Mouse (Mus musculus): ENCODE measurements around the gene Cflar. TPM values are rescaled to one million over a fixed set of nuclear protein-coding genes. Genes with fewer than 3 reads are reported as not detected.

Cflar gene
- polyA plus RNA-seq, 1 experiment from 2014 or later: 32.6 TPM

DNA sequence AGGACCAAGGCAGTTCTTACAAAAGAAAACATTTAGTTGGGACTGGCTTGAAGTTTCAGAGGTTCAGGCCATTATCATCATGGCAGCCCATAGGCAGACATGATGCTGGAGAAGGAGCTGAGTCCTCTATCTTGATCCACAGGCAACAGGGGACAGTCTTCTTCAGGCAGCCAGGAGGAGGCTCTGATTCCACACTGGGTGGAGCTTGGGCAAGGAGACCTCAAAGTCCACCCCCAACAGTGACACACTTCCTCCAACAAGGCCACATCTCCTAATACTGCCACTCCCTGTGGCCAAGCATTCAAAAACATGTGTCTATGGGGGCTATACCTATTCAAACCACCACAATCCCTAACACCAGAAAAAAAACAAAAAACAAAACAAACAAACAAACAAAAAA, 62.0 kb downstream of the Cflar start:
- ATAC-seq (replicated peaks; ENCODE audit: insufficient number of reproducible peaks, low FRiP score, low TSS enrichment): no peak
- Histone ChIP-seq H3K9ac (ENCODE audit: low read depth, low read length) (no peak overlapping the region), H3K27ac (ENCODE audit: low read depth, low read length) (no peak overlapping the region), H3K9me3 (replicated peaks; ENCODE audit: control insufficient read depth, low read length) (no peaks in the 10 kb centered on the region), H3K4me2 (no peak overlapping the region), H3K4me1 (ENCODE audit: control insufficient read depth, insufficient read depth, low read length) (no peaks in the 10 kb centered on the region), H3K36me3 (ENCODE audit: control insufficient read depth, insufficient read depth, low read length) (no peaks in the 10 kb centered on the region), H3K4me3 (ENCODE audit: low read depth, low read length) (no peak overlapping the region), H3K27me3 (ENCODE audit: control insufficient read depth, insufficient read depth, low read length) (no peaks in the 10 kb centered on the region)

DNA sequence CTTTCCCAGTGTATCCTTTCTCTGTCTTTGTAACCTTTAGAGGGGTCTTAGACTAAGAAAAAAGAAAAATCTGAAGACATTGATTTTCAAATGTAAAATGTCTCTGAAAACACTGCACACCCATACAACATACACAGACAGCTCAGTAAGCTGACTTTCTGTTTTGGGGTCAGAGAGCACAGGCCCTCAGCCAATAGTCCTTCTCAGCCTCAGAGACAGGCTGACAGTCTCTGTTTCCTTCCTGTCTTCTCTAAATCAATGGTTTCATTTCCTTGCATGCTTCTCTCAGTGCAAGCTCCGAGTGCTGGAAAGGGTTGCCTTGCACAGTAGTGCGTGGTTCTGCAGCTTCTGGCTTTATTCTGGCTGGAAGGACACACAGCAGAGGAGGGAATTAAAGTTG, 62.6 kb downstream of the Cflar start:
- H3K9ac ChIP-seq (ENCODE audit: low read depth, low read length): no peak overlapping the region
- H3K4me2 ChIP-seq: no peak overlapping the region
- no peak overlapping the region for H3K27ac ChIP-seq (ENCODE audit: low read depth, low read length)
- H3K4me3 ChIP-seq (ENCODE audit: low read depth, low read length): no peak overlapping the region
- 58% methylated on average over 2 of the region's 2 CpGs for WGBS (ENCODE audit: insufficient replicate concordance)
- no peaks in the 10 kb centered on the region for H3K9me3 ChIP-seq (replicated peaks; ENCODE audit: control insufficient read depth, low read length)
- no peak for ATAC-seq (replicated peaks; ENCODE audit: insufficient number of reproducible peaks, low FRiP score, low TSS enrichment)
- H3K36me3 ChIP-seq (ENCODE audit: control insufficient read depth, insufficient read depth, low read length): no peaks in the 10 kb centered on the region
- no peaks in the 10 kb centered on the region for H3K4me1 ChIP-seq (ENCODE audit: control insufficient read depth, insufficient read depth, low read length)
- no peaks in the 10 kb centered on the region for H3K27me3 ChIP-seq (ENCODE audit: control insufficient read depth, insufficient read depth, low read length)

DNA sequence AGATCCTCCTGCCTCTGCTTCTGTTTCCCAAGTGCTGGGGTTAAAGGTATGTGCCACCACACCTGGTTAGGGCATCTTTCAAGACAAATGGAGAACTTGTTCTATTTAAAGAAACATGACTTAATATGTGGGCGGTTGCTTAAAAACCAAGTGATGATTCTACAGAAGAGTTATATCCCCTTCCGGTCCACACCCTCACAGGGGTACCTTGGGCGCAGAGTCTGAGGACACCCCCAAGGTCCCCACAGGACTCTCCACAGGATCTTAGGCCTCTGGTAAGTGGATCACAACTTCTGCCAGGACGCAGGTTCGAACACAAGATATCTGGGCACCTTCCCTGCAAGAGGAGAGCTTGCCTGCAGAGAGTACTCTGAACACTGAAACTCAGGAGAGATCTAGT, 64.1 kb downstream of the Cflar start:
- H3K9ac ChIP-seq (ENCODE audit: low read depth, low read length): no peak overlapping the region
- no peaks in the 10 kb centered on the region for H3K27me3 ChIP-seq (ENCODE audit: control insufficient read depth, insufficient read depth, low read length)
- no peak overlapping the region for H3K4me3 ChIP-seq (ENCODE audit: low read depth, low read length)
- H3K4me1 ChIP-seq (ENCODE audit: control insufficient read depth, insufficient read depth, low read length): no peaks in the 10 kb centered on the region
- H3K27ac ChIP-seq (ENCODE audit: low read depth, low read length): no peak overlapping the region
- ATAC-seq (replicated peaks; ENCODE audit: insufficient number of reproducible peaks, low FRiP score, low TSS enrichment): no peak
- H3K9me3 ChIP-seq (replicated peaks; ENCODE audit: control insufficient read depth, low read length): no peaks in the 10 kb centered on the region
- H3K4me2 ChIP-seq: no peak overlapping the region
- WGBS (ENCODE audit: insufficient replicate concordance): 89% methylated on average over 5 of the region's 5 CpGs
- no peaks in the 10 kb centered on the region for H3K36me3 ChIP-seq (ENCODE audit: control insufficient read depth, insufficient read depth, low read length)

DNA sequence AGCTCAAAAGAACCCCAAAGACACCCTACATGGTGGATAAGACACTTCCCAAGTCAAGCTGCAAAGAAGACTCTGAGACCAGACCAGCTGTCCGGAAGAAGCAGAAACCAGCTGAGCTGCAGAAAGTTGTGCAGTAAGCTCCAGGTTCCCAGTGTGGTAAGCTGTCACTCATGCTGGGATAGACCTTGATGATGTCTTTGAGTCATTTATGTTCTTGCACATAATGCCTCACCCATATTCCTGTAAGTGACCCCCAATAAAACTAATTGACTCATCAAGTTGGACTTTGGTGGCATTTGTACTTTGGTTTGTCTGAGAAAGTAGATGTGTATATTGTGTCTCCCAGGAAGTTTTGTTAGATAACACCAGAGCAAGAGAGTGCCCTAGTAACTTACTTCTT, 66.3 kb downstream of the Cflar start:
- Histone ChIP-seq H3K36me3 (ENCODE audit: control insufficient read depth, insufficient read depth, low read length) (no peaks in the 10 kb centered on the region), H3K27ac (ENCODE audit: low read depth, low read length) (no peak overlapping the region), H3K27me3 (ENCODE audit: control insufficient read depth, insufficient read depth, low read length) (no peaks in the 10 kb centered on the region), H3K9me3 (replicated peaks; ENCODE audit: control insufficient read depth, low read length) (no peaks in the 10 kb centered on the region), H3K4me2 (no peak overlapping the region), H3K9ac (ENCODE audit: low read depth, low read length) (no peak overlapping the region), H3K4me3 (ENCODE audit: low read depth, low read length) (no peak overlapping the region), H3K4me1 (ENCODE audit: control insufficient read depth, insufficient read depth, low read length) (no peaks in the 10 kb centered on the region)
- no peak for ATAC-seq (replicated peaks; ENCODE audit: insufficient number of reproducible peaks, low FRiP score, low TSS enrichment)
- WGBS (ENCODE audit: insufficient replicate concordance): 87% methylated on average over 1 of the region's 1 CpGs

DNA sequence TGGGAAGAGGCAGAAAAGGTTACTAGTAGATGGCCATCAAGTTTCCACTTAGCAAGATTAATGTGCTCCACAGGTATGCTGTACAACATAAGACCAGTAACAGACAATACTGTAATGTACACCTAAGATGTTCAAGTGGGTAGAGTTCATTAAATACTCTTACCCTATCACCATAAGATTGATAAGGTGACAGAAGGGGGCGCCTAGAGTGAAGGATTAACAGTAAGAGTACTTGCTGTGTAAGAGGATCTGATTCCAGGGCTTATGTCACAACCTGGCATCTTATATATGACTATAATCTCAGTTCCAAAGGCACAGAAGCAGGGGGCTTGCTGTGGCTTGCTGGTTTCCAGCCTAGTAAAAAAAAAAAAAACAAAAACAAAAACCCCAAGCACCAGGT, 66.9 kb downstream of the Cflar start:
- 32% methylated on average over 1 of the region's 1 CpGs for WGBS (ENCODE audit: insufficient replicate concordance)
- Histone ChIP-seq H3K4me2 (no peak overlapping the region), H3K9ac (ENCODE audit: low read depth, low read length) (no peak overlapping the region), H3K4me1 (ENCODE audit: control insufficient read depth, insufficient read depth, low read length) (no peaks in the 10 kb centered on the region), H3K9me3 (replicated peaks; ENCODE audit: control insufficient read depth, low read length) (no peaks in the 10 kb centered on the region), H3K4me3 (ENCODE audit: low read depth, low read length) (no peak overlapping the region), H3K27ac (ENCODE audit: low read depth, low read length) (no peak overlapping the region), H3K36me3 (ENCODE audit: control insufficient read depth, insufficient read depth, low read length) (no peaks in the 10 kb centered on the region), H3K27me3 (ENCODE audit: control insufficient read depth, insufficient read depth, low read length) (no peaks in the 10 kb centered on the region)
- ATAC-seq (replicated peaks; ENCODE audit: insufficient number of reproducible peaks, low FRiP score, low TSS enrichment): no peak

DNA sequence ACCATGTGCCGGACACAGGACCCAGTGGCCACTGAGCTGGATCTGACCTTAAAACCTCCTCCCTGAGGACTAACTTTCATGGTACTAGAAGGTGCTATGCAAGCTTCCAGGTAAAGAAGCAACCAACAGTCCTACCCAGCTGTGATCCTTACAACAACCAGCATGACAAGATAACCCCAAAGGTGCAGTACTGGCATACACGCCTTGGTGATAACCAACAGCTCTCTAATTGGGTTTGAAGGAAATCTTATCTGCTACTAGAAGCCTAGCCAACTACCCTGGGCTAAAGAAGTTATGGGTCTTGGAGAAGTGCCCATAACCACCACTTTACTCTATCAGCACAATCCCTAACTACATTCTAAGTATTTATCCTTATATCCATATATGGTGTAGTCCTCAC, 75.0 kb downstream of the Cflar start:
- Histone ChIP-seq H3K9ac (ENCODE audit: low read depth, low read length) (no peak overlapping the region), H3K4me1 (ENCODE audit: control insufficient read depth, insufficient read depth, low read length) (no peaks in the 10 kb centered on the region), H3K9me3 (replicated peaks; ENCODE audit: control insufficient read depth, low read length) (no peaks in the 10 kb centered on the region), H3K4me3 (ENCODE audit: low read depth, low read length) (no peak overlapping the region), H3K4me2 (no peak overlapping the region), H3K27ac (ENCODE audit: low read depth, low read length) (no peak overlapping the region), H3K36me3 (ENCODE audit: control insufficient read depth, insufficient read depth, low read length) (no peaks in the 10 kb centered on the region), H3K27me3 (ENCODE audit: control insufficient read depth, insufficient read depth, low read length) (no peaks in the 10 kb centered on the region)
- ATAC-seq (replicated peaks; ENCODE audit: insufficient number of reproducible peaks, low FRiP score, low TSS enrichment): no peak
- WGBS (ENCODE audit: insufficient replicate concordance): 79% methylated on average over 2 of the region's 2 CpGs

DNA sequence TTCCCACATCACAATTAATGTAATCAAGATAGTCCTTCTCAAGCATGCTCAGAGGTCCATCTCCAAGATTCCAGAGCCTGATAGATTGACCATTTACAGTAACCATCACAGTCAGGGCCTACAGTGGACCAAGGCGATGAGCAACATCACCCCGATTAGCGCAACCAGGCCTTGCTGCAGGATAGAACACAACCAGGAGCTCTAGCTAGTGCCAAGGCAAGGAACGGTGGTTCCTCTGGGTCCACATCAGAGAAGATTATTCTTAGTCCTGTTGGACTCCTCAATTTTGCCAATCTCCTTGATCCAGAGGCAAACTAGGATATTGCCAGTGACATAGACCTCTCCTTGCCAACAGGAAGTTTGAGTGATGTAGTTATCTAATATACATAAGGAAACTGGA, 77.1 kb downstream of the Cflar start:
- Histone ChIP-seq H3K4me2 (no peak overlapping the region), H3K9me3 (replicated peaks; ENCODE audit: control insufficient read depth, low read length) (no peaks in the 10 kb centered on the region), H3K4me3 (ENCODE audit: low read depth, low read length) (no peak overlapping the region), H3K27me3 (ENCODE audit: control insufficient read depth, insufficient read depth, low read length) (no peaks in the 10 kb centered on the region), H3K9ac (ENCODE audit: low read depth, low read length) (no peak overlapping the region), H3K4me1 (ENCODE audit: control insufficient read depth, insufficient read depth, low read length) (no peaks in the 10 kb centered on the region), H3K27ac (ENCODE audit: low read depth, low read length) (no peak overlapping the region), H3K36me3 (ENCODE audit: control insufficient read depth, insufficient read depth, low read length) (no peaks in the 10 kb centered on the region)
- 91% methylated on average over 4 of the region's 4 CpGs for WGBS (ENCODE audit: insufficient replicate concordance)
- ATAC-seq (replicated peaks; ENCODE audit: insufficient number of reproducible peaks, low FRiP score, low TSS enrichment): no peak

DNA sequence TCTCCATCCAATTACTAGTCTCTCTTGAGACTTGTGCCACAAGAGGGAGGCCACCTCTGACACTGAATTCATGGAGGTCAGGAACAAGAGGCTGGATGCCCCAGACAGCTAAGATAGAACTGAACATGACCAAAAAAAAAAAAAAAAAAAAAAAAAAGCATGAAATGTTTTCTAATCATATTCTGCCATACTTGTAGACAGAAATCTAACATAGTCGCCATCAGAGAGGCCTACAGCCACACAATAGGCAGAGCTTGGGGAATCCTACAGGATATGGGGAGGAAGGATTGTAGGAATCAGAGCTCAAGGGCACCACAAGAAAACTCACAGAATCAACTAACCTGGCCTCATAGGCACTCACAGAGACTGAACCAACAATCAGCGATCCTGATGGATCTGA, 83.4 kb downstream of the Cflar start:
- WGBS (ENCODE audit: insufficient replicate concordance): 49% methylated on average over 2 of the region's 2 CpGs
- H3K4me3 ChIP-seq (ENCODE audit: low read depth, low read length): peak overlapping the region; percentile 72

DNA sequence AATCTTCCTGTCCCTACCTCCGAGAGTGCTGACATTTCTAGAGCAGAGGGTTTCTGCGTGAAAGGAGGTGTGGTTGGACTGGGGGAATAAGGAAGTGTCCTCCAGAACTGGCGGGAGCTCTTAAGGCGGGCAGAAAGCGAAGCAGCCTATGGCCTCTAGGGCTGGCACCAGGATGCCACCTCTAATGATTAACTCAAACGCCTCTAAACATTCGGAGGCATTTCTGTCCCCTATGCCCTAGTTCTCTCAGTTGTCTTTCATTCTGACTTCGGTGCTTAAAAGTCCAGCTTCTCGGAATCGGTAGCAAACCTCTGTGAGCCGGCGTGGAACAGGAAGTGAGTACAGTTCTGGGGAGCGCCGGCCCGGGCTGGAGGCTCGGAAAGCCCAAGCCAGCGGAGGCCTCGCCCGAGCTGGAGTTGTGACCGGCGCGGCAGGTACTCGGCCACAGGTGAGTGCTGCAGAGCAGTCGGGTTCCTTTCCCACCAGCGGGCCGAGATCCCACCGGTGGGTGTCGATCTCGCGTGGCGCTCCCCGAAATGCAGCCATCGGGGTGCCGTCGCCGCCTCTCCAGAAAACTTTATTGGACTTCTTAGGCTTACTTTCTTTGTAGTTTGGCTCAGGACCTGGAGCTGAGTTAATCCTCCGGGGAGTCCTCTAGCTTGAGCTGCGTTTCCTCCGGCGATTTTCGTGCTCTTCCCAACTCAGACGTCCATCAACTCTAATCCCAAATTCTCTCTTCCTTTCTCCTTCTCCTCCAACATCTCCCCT, 84.2 kb downstream of the Cflar start, which contains the start of gene Casp8:
Gene Casp8, plus strand, starts transcription at position 84 of the 768 bp plus-strand sequence.
- H3K9ac ChIP-seq (ENCODE audit: low read depth, low read length): peak within 1 kb of the TSS; percentile 90
- peak within 1 kb of the TSS; percentile 86 for H3K4me2 ChIP-seq
- H3K9me3 ChIP-seq (replicated peaks; ENCODE audit: control insufficient read depth, low read length): no peaks in the 10 kb centered on the region
- peak within 1 kb of the TSS; percentile 59 for H3K27ac ChIP-seq (ENCODE audit: low read depth, low read length)
- peak within 1 kb of the TSS; percentile 72 for H3K4me3 ChIP-seq (ENCODE audit: low read depth, low read length)
- no peaks in the 10 kb centered on the region for H3K36me3 ChIP-seq (ENCODE audit: control insufficient read depth, insufficient read depth, low read length)
- ATAC-seq (replicated peaks; ENCODE audit: insufficient number of reproducible peaks, low FRiP score, low TSS enrichment): peak; percentile 31; the same call in 1 of the 2 replicates
- WGBS (ENCODE audit: insufficient replicate concordance): under 1% methylated on average over 42 of the region's 42 CpGs
- no peaks in the 10 kb centered on the region for H3K27me3 ChIP-seq (ENCODE audit: control insufficient read depth, insufficient read depth, low read length)
- no peaks in the 10 kb centered on the region for H3K4me1 ChIP-seq (ENCODE audit: control insufficient read depth, insufficient read depth, low read length)

More for the DNA sequence above, 83.4 kb downstream of the Cflar start:
- H3K4me2 ChIP-seq: peak overlapping the region; percentile 86
- no peak for ATAC-seq (replicated peaks; ENCODE audit: insufficient number of reproducible peaks, low FRiP score, low TSS enrichment)
- H3K9me3 ChIP-seq (replicated peaks; ENCODE audit: control insufficient read depth, low read length): no peaks in the 10 kb centered on the region
- H3K4me1 ChIP-seq (ENCODE audit: control insufficient read depth, insufficient read depth, low read length): no peaks in the 10 kb centered on the region
- no peak overlapping the region for H3K27ac ChIP-seq (ENCODE audit: low read depth, low read length)
- H3K9ac ChIP-seq (ENCODE audit: low read depth, low read length): peak overlapping the region; percentile 90
- no peaks in the 10 kb centered on the region for H3K36me3 ChIP-seq (ENCODE audit: control insufficient read depth, insufficient read depth, low read length)
- no peaks in the 10 kb centered on the region for H3K27me3 ChIP-seq (ENCODE audit: control insufficient read depth, insufficient read depth, low read length)

Data from heart, embryonic 11.5 days (tissue).